Mouse (Mus musculus): ENCODE data around the gene Hdac7. TPM values are rescaled to one million over a fixed set of nuclear protein-coding genes. Genes with fewer than 3 reads are reported as not detected.
A peak's percentile ranks its signal among the peaks of the same experiment; 100 is the strongest.

The Hdac7 gene
- polyA plus RNA-seq, 1 experiment from 2014 or later: 33.0 TPM

DNA sequence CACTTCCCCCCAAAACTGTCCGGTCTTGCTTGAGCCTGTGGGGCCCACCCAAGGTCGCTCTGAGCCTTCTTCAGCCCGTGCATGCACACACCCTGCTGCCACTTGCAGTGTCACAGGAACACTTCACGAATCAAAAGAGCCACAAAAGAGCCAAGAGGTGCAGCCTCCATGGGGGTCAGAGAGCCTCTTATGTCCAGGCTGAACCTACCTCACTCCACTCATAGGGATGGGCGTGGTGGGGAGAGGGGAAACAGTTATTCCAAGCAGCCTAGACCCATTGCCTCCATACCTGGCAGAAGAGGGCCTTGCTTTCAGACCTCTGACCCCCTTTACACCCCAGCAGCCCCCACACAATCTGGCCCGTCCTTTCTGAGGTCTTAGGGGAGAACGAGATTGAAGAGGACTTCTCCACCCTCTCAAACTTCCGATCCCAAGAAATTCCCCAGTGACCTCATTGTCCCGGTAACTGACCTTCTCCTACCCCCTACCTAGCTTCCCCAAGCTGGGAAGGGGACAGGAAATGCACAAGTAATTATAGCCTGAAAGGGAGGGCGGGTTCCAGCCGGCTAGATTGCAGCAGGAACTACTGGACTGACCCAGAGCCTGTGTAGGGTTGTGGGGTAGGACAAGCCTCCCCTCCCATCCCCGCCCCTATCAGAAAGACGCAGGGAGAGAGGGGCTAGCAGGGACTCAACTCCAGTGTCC lies 79.1 kb downstream of the Hdac7 start:
- Histone ChIP-seq H3K4me3 (ENCODE audit: low read depth, low read length) (no peak overlapping the region), H3K27ac (ENCODE audit: low read length) (no peak overlapping the region)

DNA sequence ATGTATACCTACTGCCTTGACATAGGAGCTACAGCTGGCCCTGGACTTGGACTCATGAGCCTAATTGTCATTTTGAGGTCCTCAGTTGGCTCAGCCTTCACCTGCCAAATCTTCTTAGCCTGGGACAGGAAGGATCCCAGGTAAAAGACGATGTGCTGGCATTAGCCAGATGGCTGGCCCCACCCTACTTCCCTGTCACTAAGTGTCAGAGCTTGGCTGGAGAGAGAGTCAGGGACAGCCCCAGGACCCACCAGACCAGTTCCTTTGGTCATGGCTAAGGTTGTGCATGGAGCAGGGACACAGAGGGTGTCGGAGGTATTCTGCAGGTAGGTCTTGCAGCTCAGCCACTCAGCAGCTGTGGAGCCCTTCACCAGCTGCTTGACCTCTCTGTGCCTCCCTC lies 79.8 kb downstream of the Hdac7 start:
- Histone ChIP-seq H3K36me3 (ENCODE audit: control insufficient read depth, insufficient read depth, low read length) (0 out of 2 replicates have a peak, but pooled peaks cover 4% of the 10 kb centered on the region), H3K9me3 (ENCODE audit: control insufficient read depth, low read depth, low read length) (no peaks in the 10 kb centered on the region), H3K4me3 (ENCODE audit: low read depth, low read length) (no peak overlapping the region), H3K4me1 (ENCODE audit: control insufficient read depth, insufficient read depth, low read length) (peaks cover 24% of the 10 kb centered on the region), H3K4me2 (replicated peaks; ENCODE audit: low read depth, low read length) (no peak overlapping the region), H3K27me3 (ENCODE audit: control insufficient read depth, insufficient read depth, low read length) (no peaks in the 10 kb centered on the region), H3K9ac (replicated peaks; ENCODE audit: low read depth, low read length) (no peak overlapping the region), H3K27ac (ENCODE audit: low read length) (no peak overlapping the region)
- 60% methylated on average over 2 of the region's 2 CpGs for WGBS
- no peak for ATAC-seq (ENCODE audit: insufficient number of reproducible peaks, insufficient read depth, low FRiP score, low read depth)

More for the DNA sequence above, 79.1 kb downstream of the Hdac7 start:
- WGBS: 41% methylated on average over 13 of the region's 13 CpGs
- no peak for ATAC-seq (ENCODE audit: insufficient number of reproducible peaks, insufficient read depth, low FRiP score, low read depth)
- Histone ChIP-seq H3K9me3 (ENCODE audit: control insufficient read depth, low read depth, low read length) (no peaks in the 10 kb centered on the region), H3K27me3 (ENCODE audit: control insufficient read depth, insufficient read depth, low read length) (no peaks in the 10 kb centered on the region), H3K4me1 (ENCODE audit: control insufficient read depth, insufficient read depth, low read length) (peaks cover 24% of the 10 kb centered on the region), H3K4me2 (replicated peaks; ENCODE audit: low read depth, low read length) (no peak overlapping the region), H3K36me3 (ENCODE audit: control insufficient read depth, insufficient read depth, low read length) (0 out of 2 replicates have a peak, but pooled peaks cover 3% of the 10 kb centered on the region), H3K9ac (replicated peaks; ENCODE audit: low read depth, low read length) (no peak overlapping the region)

DNA sequence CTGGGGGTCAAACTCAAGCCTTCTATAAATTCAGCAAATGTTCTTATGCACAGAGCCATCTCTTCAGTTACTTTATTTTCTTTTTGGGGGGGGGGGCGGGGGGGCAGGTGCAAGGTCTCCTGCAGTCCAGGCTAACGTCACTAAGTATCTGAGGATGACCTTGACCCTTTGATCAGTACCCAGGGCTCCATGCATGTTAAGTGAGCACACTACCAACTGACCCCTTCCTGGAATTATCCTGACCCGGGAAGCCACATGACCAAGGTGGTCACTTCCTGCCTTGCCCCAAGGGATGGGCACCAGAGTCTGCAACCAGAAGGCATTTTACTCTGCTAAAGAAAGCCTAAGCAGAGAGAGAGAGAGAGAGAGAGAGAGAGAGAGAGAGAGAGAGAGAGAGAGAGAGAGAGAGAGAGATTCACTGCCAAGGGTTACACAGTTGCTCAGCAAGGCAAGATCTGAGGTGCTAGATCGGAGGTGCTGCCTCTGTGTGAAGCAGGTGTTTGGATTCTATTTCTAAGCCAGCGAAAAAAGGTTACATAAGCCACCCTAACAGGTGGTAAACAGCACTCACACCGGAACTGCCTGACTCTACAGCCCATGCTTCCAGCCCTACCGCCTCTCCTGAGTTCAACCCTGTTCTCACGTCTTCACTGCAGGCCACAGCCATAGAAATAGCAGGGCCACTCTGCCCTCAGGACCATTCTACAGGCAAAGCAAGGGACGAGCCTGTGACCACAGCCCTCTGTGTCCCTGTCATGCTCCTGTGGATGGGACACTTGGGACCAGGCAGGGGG lies 80.8 kb downstream of the Hdac7 start:
- Histone ChIP-seq H3K27me3 (ENCODE audit: control insufficient read depth, insufficient read depth, low read length) (no peaks in the 10 kb centered on the region), H3K27ac (ENCODE audit: low read length) (no peak overlapping the region), H3K4me1 (ENCODE audit: control insufficient read depth, insufficient read depth, low read length) (peaks cover 24% of the 10 kb centered on the region), H3K9me3 (ENCODE audit: control insufficient read depth, low read depth, low read length) (no peaks in the 10 kb centered on the region), H3K36me3 (ENCODE audit: control insufficient read depth, insufficient read depth, low read length) (0 out of 2 replicates have a peak, but pooled peaks cover 4% of the 10 kb centered on the region), H3K4me3 (ENCODE audit: low read depth, low read length) (no peak overlapping the region), H3K4me2 (replicated peaks; ENCODE audit: low read depth, low read length) (no peak overlapping the region), H3K9ac (replicated peaks; ENCODE audit: low read depth, low read length) (no peak overlapping the region)
- 64% methylated on average over 9 of the region's 9 CpGs for WGBS
- no peak for ATAC-seq (ENCODE audit: insufficient number of reproducible peaks, insufficient read depth, low FRiP score, low read depth)

DNA sequence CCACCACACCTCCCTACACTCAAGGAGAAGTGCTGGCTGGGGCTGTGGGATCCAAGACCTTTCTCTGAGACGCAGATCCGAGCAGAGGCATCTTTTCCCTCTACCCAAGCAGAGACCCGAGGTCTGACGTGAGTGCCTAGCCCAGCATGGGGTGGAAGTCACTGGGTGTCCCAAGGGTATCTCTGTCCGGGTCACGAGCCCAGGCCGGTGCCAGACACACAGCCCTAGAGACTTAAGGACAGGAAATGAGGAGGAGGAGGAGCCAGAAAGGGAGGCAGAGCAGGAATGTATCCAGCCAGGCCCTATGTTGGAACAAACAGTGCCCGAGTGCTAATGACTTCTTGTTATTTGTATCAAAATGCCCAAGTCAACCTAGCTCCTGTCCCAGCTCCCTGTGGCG lies 81.6 kb downstream of the Hdac7 start:
- Histone ChIP-seq H3K36me3 (ENCODE audit: control insufficient read depth, insufficient read depth, low read length) (0 out of 2 replicates have a peak, but pooled peaks cover 4% of the 10 kb centered on the region), H3K4me2 (replicated peaks; ENCODE audit: low read depth, low read length) (no peak overlapping the region)
- ATAC-seq (ENCODE audit: insufficient number of reproducible peaks, insufficient read depth, low FRiP score, low read depth): no peak

DNA sequence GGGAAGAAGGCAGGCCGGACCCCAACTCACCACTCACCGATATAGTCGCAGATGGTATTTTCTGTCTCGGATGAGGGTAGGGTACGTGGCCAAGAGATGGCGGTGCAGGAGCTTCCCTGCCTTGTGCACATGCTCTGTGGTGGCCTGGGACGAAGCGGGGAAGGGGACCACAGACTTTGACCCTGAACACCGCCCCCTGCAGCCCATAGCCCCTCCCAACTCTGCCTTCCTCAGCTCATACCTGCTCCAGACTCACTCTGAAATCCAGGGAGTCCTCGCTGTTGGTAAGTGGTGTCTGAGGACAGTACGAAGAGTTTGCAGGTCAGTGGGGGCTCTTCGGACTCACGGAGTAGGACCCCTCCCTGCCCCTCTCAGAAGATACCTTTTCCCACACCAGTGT lies 82.9 kb downstream of the Hdac7 start:
- Histone ChIP-seq H3K4me2 (replicated peaks; ENCODE audit: low read depth, low read length) (no peak overlapping the region), H3K9ac (replicated peaks; ENCODE audit: low read depth, low read length) (no peak overlapping the region), H3K27ac (ENCODE audit: low read length) (peak overlapping the region; percentile 3; the same call in 1 of the 2 replicates), H3K36me3 (ENCODE audit: control insufficient read depth, insufficient read depth, low read length) (0 out of 2 replicates have a peak, but pooled peaks cover 4% of the 10 kb centered on the region), H3K27me3 (ENCODE audit: control insufficient read depth, insufficient read depth, low read length) (no peaks in the 10 kb centered on the region), H3K4me1 (ENCODE audit: control insufficient read depth, insufficient read depth, low read length) (peaks cover 9% of the 10 kb centered on the region; the same call in 1 of the 2 replicates), H3K4me3 (ENCODE audit: low read depth, low read length) (no peak overlapping the region), H3K9me3 (ENCODE audit: control insufficient read depth, low read depth, low read length) (no peaks in the 10 kb centered on the region)
- ATAC-seq (ENCODE audit: insufficient number of reproducible peaks, insufficient read depth, low FRiP score, low read depth): peak; percentile 42
- 45% methylated on average over 13 of the region's 13 CpGs for WGBS

More for the DNA sequence above, 81.6 kb downstream of the Hdac7 start:
- WGBS: 58% methylated on average over 9 of the region's 9 CpGs
- Histone ChIP-seq H3K27me3 (ENCODE audit: control insufficient read depth, insufficient read depth, low read length) (no peaks in the 10 kb centered on the region), H3K4me1 (ENCODE audit: control insufficient read depth, insufficient read depth, low read length) (peaks cover 19% of the 10 kb centered on the region), H3K9ac (replicated peaks; ENCODE audit: low read depth, low read length) (no peak overlapping the region), H3K4me3 (ENCODE audit: low read depth, low read length) (no peak overlapping the region), H3K27ac (ENCODE audit: low read length) (no peak overlapping the region), H3K9me3 (ENCODE audit: control insufficient read depth, low read depth, low read length) (no peaks in the 10 kb centered on the region)

DNA sequence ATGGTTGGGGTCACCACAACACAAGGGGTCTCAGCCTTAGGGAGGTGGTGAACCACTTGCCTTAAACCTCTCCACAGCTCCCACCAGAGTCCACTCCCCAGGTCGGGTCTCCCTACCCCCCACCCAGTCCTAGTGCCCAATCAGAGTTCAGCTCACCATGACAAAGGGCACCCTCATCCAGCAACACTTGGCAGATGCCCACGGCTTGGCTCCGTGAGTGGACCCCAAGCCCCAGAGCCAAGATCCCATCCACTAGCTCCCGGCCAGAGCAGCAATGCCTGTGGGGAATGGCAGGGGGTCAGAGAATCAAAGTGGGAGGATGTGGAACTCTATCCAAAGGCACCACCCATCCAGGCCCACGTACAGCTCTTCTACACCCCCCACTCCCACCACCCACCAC lies 83.3 kb downstream of the Hdac7 start:
- Histone ChIP-seq H3K36me3 (ENCODE audit: control insufficient read depth, insufficient read depth, low read length) (0 out of 2 replicates have a peak, but pooled peaks cover 4% of the 10 kb centered on the region), H3K4me2 (replicated peaks; ENCODE audit: low read depth, low read length) (no peak overlapping the region), H3K4me3 (ENCODE audit: low read depth, low read length) (no peak overlapping the region), H3K4me1 (ENCODE audit: control insufficient read depth, insufficient read depth, low read length) (peaks cover 5% of the 10 kb centered on the region; the same call in 1 of the 2 replicates), H3K9ac (replicated peaks; ENCODE audit: low read depth, low read length) (no peak overlapping the region), H3K27me3 (ENCODE audit: control insufficient read depth, insufficient read depth, low read length) (no peaks in the 10 kb centered on the region), H3K27ac (ENCODE audit: low read length) (no peak overlapping the region), H3K9me3 (ENCODE audit: control insufficient read depth, low read depth, low read length) (no peaks in the 10 kb centered on the region)
- WGBS: 72% methylated on average over 5 of the region's 5 CpGs
- no peak for ATAC-seq (ENCODE audit: insufficient number of reproducible peaks, insufficient read depth, low FRiP score, low read depth)

DNA sequence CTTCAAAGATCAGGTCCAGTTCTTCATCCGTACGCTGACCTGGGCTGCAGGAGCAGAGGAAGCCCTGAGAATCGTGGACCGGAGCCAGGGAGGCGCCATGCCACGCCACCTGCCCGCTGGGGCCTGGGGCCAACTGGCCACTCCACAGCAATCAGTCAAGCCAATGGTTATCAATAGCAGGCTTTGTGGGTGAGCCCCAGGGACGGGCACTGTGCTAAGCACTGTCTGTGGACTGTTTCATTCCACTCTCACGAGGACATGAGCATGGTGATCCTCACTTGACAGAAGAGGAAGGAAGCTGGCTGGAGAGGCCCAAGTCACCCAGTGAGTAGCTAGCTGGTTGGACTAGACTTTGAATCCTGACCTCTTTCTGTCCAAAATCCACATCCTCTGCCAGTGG lies 84.3 kb downstream of the Hdac7 start:
- Histone ChIP-seq H3K9me3 (ENCODE audit: control insufficient read depth, low read depth, low read length) (no peaks in the 10 kb centered on the region), H3K36me3 (ENCODE audit: control insufficient read depth, insufficient read depth, low read length) (0 out of 2 replicates have a peak, but pooled peaks cover 4% of the 10 kb centered on the region), H3K4me2 (replicated peaks; ENCODE audit: low read depth, low read length) (no peak overlapping the region), H3K9ac (replicated peaks; ENCODE audit: low read depth, low read length) (no peak overlapping the region), H3K27me3 (ENCODE audit: control insufficient read depth, insufficient read depth, low read length) (no peaks in the 10 kb centered on the region), H3K27ac (ENCODE audit: low read length) (no peak overlapping the region), H3K4me1 (ENCODE audit: control insufficient read depth, insufficient read depth, low read length) (peaks cover 5% of the 10 kb centered on the region; the same call in 1 of the 2 replicates), H3K4me3 (ENCODE audit: low read depth, low read length) (no peak overlapping the region)
- 85% methylated on average over 9 of the region's 9 CpGs for WGBS
- ATAC-seq (ENCODE audit: insufficient number of reproducible peaks, insufficient read depth, low FRiP score, low read depth): no peak

DNA sequence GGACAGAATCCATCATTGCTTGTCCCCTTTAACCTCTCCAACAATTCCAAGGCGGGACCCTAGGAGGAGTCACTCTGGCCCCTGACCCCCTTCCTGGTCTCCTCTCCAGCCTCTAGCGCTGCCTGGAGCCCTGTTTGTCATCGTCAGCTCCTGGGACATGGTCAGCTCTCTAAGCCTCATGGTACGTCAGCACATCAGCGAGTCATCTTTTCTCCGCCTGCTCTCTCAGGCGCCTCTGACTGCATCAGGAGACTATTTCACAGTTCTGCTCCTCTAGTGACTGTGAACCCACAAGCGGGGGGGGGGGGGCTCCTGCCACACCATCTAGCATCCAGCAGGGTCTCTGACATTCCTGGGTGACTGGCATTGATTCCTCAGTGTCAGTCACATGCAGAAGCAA lies 88.9 kb downstream of the Hdac7 start:
- H3K4me1 ChIP-seq (ENCODE audit: control insufficient read depth, insufficient read depth, low read length): peaks cover 18% of the 10 kb centered on the region; the same call in 1 of the 2 replicates
- H3K9ac ChIP-seq (replicated peaks; ENCODE audit: low read depth, low read length): no peak overlapping the region
- H3K27me3 ChIP-seq (ENCODE audit: control insufficient read depth, insufficient read depth, low read length): no peaks in the 10 kb centered on the region
- 40% methylated on average over 8 of the region's 8 CpGs for WGBS
- no peak overlapping the region for H3K27ac ChIP-seq (ENCODE audit: low read length)
- ATAC-seq (ENCODE audit: insufficient number of reproducible peaks, insufficient read depth, low FRiP score, low read depth): no peak
- H3K36me3 ChIP-seq (ENCODE audit: control insufficient read depth, insufficient read depth, low read length): 0 out of 2 replicates have a peak, but pooled peaks cover 2% of the 10 kb centered on the region
- no peak overlapping the region for H3K4me2 ChIP-seq (replicated peaks; ENCODE audit: low read depth, low read length)
- H3K4me3 ChIP-seq (ENCODE audit: low read depth, low read length): no peak overlapping the region
- no peaks in the 10 kb centered on the region for H3K9me3 ChIP-seq (ENCODE audit: control insufficient read depth, low read depth, low read length)

Data from stomach, embryonic 14.5 days (tissue).